Mouse (Mus musculus) midbrain, embryonic 16.5 days (tissue): ENCODE data around the gene Fbxl20. TPM values are rescaled to one million over a fixed set of nuclear protein-coding genes. Genes with fewer than 3 reads are reported as not detected.

ENCODE experiments used
- ATAC-seq: fragments of 200-750 bp; cut with Nextera tagmentation; 2 replicates; pipeline ENCODE4 v1.8.0; 2017; ENCODE audit warnings: moderate TSS enrichment
- H3K27ac ChIP-seq: fragments of 300-500 bp; sonication (generic); 2 replicates; pipeline ENCODE4 v1.5.1; 2014; ENCODE audit warnings: mild to moderate bottlenecking, low read length, mixed read lengths
- H3K27me3 ChIP-seq: fragments of 300-500 bp; sonication (generic); 2 replicates; pipeline ENCODE4 v1.6.1; 2014; ENCODE audit warnings: low read depth, low read length, mixed read lengths; ENCODE audit not compliant: control insufficient read depth, insufficient read depth
- H3K36me3 ChIP-seq: fragments of 300-500 bp; sonication (generic); 2 replicates; pipeline ENCODE4 v1.6.1; 2014; ENCODE audit warnings: mild to moderate bottlenecking, low read length, moderate library complexity, mixed read lengths; ENCODE audit not compliant: control insufficient read depth, insufficient read depth
- H3K4me1 ChIP-seq: fragments of 300-500 bp; sonication (generic); 2 replicates; pipeline ENCODE4 v1.6.1; 2014; ENCODE audit warnings: mild to moderate bottlenecking, low read length, mixed read lengths; ENCODE audit not compliant: control insufficient read depth, insufficient read depth
- H3K4me2 ChIP-seq: fragments of 300-500 bp; sonication (generic); 2 replicates; pipeline ENCODE4 v1.6.1; 2014; ENCODE audit warnings: mild to moderate bottlenecking, low read length, mixed read lengths
- H3K4me3 ChIP-seq: fragments of 300-500 bp; sonication (generic); 2 replicates; pipeline ENCODE4 v1.5.1; 2014; ENCODE audit warnings: low read depth, mild to moderate bottlenecking, low read length, moderate library complexity, mixed read lengths
- H3K9ac ChIP-seq: fragments of 300-500 bp; sonication (generic); 2 replicates; pipeline ENCODE4 v1.6.1; 2014; ENCODE audit warnings: low read depth, low read length, mixed read lengths
- H3K9me3 ChIP-seq: fragments of 300-500 bp; sonication (generic); replicated peaks from 2 replicates; pipeline ENCODE4 v1.6.1; 2014; ENCODE audit warnings: mild to moderate bottlenecking, low read length, mixed read lengths; ENCODE audit not compliant: control insufficient read depth, poor library complexity, severe bottlenecking
- WGBS: fragments of 180-500 bp; shearing (Covaris S2); extraction: QIAGEN DNeasy Blood & Tissue Kit; methylation state at CpG from one replicate; pipeline ENCODE4 v1.1.7; 2014; 5-methylcytosine and 5-hydroxymethylcytosine counted together
- polyA plus RNA-seq: library from polyadenylated mRNA; unstranded; fragments of >200 nt; fragmentation: Nextera tagmentation; extraction: Ambion mirVana; gene quantifications from 2 replicates; pipeline ENCODE4 v1.2.1, GENCODE M21; 2015

The Fbxl20 gene
- polyA plus RNA-seq, 1 experiment from 2014 or later: 25.5 TPM

DNA sequence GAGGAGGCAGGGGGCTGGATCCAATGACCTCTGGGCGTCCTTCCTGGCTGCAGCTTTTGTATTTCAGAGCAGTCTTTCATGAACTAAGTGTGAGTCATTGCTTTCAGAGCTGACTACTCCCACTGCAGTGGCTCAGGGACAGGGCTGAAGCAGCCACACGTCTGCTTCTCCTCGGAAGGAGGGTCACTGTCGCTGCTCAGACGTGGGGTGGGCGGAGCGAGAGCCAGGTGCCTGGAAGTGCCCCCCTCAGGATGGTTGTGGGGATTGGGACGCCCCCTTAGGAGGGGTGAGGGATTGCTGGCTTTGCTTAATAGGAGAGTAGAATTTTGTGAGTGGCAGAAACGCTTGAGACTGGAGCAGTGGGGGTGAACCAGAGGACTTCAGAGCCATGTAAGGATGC, 92.7 kb downstream of the Fbxl20 start:
- Histone ChIP-seq H3K27ac (no peak overlapping the region), H3K4me1 (peaks cover 8% of the 10 kb centered on the region; the same call in 1 of the 2 replicates), H3K9me3 (no peaks in the 10 kb centered on the region), H3K4me2 (no peak overlapping the region), H3K9ac (no peak overlapping the region), H3K27me3 (peaks cover 3% of the 10 kb centered on the region; the same call in 1 of the 2 replicates), H3K36me3 (no peaks in the 10 kb centered on the region), H3K4me3 (no peak overlapping the region)
- ATAC-seq: no peak
- 25% methylated on average over 9 of the region's 9 CpGs for WGBS

DNA sequence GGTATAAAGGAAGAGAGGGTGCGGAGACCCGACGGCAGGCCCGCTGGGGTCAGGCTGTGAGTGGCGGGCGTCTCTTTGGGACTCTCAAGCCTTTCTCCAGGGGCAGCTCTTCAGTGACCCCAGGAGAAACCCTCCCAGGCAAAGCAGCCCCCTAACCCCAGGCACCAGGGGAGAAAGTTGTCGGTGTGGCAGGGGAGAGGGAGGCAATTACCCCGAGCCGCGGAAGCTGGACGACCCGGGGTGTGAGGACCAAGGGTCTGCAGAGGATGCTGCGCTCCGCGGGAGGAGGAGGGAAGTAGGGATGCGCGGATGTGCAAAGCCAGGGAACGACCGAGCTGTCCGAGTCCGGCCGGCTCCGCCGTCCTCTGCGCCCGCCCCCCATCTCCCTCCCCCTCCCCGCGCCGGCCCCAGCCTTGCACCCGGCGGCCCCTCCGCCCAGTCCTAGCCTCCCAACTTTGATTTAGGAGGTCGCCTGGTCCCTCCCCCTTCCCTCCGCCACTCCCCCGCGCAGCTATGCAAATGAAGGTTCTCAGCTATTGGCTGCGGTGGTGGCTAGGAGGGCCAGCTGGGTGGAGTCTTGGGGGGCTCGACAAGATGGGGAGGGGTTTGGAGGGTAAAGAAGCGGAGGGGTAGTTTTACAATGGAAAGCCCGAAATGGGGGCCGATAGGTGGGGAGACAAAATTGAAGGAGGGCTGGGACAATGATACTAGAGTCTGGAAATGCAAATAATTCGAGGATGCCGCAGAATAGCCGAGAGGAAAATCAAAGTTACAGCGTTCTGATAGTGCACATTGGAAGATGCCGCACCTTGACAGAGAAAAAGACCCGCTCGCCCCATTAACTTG, 97.0 kb downstream of the Fbxl20 start, which contains the start of gene Stac2:
Gene Stac2 (minus strand): TSS at position 474 of the 846 bp plus-strand sequence.
- peak; percentile 86 for ATAC-seq
- Histone ChIP-seq H3K27me3 (peaks cover 18% of the 10 kb centered on the region), H3K9ac (peak within 1 kb of the TSS; percentile 60), H3K4me2 (peak within 1 kb of the TSS; percentile 78), H3K27ac (peak within 1 kb of the TSS; percentile 47; the same call in 1 of the 2 replicates), H3K36me3 (no peaks in the 10 kb centered on the region), H3K4me3 (peak within 1 kb of the TSS; percentile 57), H3K9me3 (no peaks in the 10 kb centered on the region), H3K4me1 (peaks cover 3% of the 10 kb centered on the region; the same call in 1 of the 2 replicates)
- under 1% methylated on average over 33 of the region's 48 CpGs for WGBS

GRCm38 (mm10) chr11:98052129-98052988, 97.8 kb downstream of the Fbxl20 start:
- Histone ChIP-seq H3K27ac (peak overlapping the region; percentile 47; the same call in 1 of the 2 replicates), H3K27me3 (peaks cover 18% of the 10 kb centered on the region), H3K4me3 (peak overlapping the region; percentile 57), H3K36me3 (no peaks in the 10 kb centered on the region), H3K4me1 (peaks cover 3% of the 10 kb centered on the region; the same call in 1 of the 2 replicates), H3K9me3 (no peaks in the 10 kb centered on the region), H3K4me2 (peak overlapping the region; percentile 78), H3K9ac (peak overlapping the region; percentile 60)
- ATAC-seq: peak; percentile 55
- under 1% methylated on average over 78 of the region's 83 CpGs for WGBS

GRCm38 (mm10) chr11:98051611-98052128, 98.5 kb downstream of the Fbxl20 start:
- no peak for ATAC-seq
- Histone ChIP-seq H3K4me1 (peaks cover 3% of the 10 kb centered on the region; the same call in 1 of the 2 replicates), H3K4me3 (peak overlapping the region; percentile 57), H3K27me3 (peaks cover 18% of the 10 kb centered on the region), H3K27ac (no peak overlapping the region), H3K9me3 (no peaks in the 10 kb centered on the region), H3K4me2 (peak overlapping the region; percentile 78), H3K9ac (peak overlapping the region; percentile 60; the same call in 1 of the 2 replicates), H3K36me3 (no peaks in the 10 kb centered on the region)
- WGBS: 8% methylated on average over 12 of the region's 12 CpGs

DNA sequence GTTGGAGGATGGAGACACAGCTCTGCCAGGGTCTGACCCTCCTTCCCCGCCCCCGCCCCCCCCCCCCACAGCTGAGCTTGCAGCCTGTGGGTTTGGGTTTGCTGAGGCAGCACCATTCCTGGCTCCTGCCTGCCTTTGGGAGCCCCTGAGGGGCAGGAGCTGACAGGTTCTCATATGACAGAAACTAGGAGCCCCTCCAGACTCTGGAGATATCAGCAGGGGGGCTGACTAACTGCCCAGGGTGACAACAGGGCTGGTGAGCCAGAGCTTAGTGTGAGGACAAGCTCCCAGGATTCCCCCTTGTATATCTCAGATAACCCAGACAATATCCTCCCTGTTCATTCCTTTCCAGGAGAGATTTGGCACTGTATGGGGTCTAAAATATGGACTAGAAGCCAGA, 99.3 kb downstream of the Fbxl20 start:
- no peaks in the 10 kb centered on the region for H3K9me3 ChIP-seq
- H3K4me3 ChIP-seq: no peak overlapping the region
- peaks cover 3% of the 10 kb centered on the region; the same call in 1 of the 2 replicates for H3K4me1 ChIP-seq
- no peaks in the 10 kb centered on the region for H3K36me3 ChIP-seq
- no peak for ATAC-seq
- no peak overlapping the region for H3K27ac ChIP-seq
- no peak overlapping the region for H3K4me2 ChIP-seq
- no peak overlapping the region for H3K9ac ChIP-seq
- peaks cover 18% of the 10 kb centered on the region for H3K27me3 ChIP-seq
- WGBS: no CpG with 5 or more reads among the region's 2 CpGs

DNA sequence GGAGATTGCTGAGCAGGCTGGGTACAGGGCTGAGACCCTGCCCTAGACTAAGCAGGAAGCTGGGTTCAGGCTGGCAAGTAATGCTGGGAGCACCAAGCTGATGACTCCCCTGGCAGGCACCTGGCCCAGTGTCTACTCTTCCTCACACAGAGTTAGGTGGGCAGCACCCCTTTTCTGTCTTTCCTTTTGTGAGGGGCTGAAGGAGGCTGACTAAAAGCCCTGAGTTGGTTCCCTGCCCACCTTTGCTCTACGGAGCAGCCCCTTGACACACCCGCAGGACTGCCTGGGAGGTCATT, 99.7 kb downstream of the Fbxl20 start:
- Histone ChIP-seq H3K27ac (no peak overlapping the region), H3K4me1 (peaks cover 3% of the 10 kb centered on the region; the same call in 1 of the 2 replicates), H3K36me3 (no peaks in the 10 kb centered on the region), H3K9me3 (no peaks in the 10 kb centered on the region), H3K9ac (no peak overlapping the region), H3K27me3 (peaks cover 18% of the 10 kb centered on the region), H3K4me2 (no peak overlapping the region), H3K4me3 (no peak overlapping the region)
- 3% methylated on average over 2 of the region's 2 CpGs for WGBS
- ATAC-seq: no peak

GRCm38 (mm10) chr11:98049672-98050519, 100.3 kb downstream of the Fbxl20 start:
- H3K9ac ChIP-seq: no peak overlapping the region
- H3K27me3 ChIP-seq: peaks cover 18% of the 10 kb centered on the region
- H3K4me3 ChIP-seq: no peak overlapping the region
- H3K4me1 ChIP-seq: peaks cover 3% of the 10 kb centered on the region; the same call in 1 of the 2 replicates
- no peaks in the 10 kb centered on the region for H3K36me3 ChIP-seq
- 72% methylated on average over 14 of the region's 14 CpGs for WGBS
- no peak overlapping the region for H3K27ac ChIP-seq
- no peak overlapping the region for H3K4me2 ChIP-seq
- no peak for ATAC-seq
- H3K9me3 ChIP-seq: no peaks in the 10 kb centered on the region

DNA sequence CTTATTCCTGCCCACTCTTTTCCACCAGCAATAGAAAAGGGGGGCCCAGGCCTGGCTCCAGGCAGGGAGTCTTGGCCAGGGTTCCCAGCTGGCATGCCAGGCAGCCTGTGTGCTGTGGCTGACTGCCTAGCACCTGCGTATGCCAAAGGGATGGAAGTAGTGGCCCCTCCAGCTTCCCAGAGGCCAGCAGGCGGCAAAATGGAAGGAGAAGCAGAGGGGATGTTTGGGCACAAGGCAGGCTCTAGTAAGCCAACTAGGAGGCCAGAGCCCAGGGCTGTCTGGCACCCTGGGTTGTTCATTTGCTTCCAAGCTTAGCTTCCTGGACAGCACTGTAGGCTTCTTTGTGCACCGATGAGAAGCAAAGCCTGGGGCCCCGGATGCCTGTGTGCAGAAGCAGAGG, 102.5 kb downstream of the Fbxl20 start:
- Histone ChIP-seq H3K36me3 (no peaks in the 10 kb centered on the region), H3K4me1 (no peaks in the 10 kb centered on the region), H3K27me3 (peaks cover 15% of the 10 kb centered on the region), H3K4me2 (no peak overlapping the region), H3K9me3 (no peaks in the 10 kb centered on the region), H3K9ac (no peak overlapping the region), H3K4me3 (no peak overlapping the region), H3K27ac (no peak overlapping the region)
- WGBS: 66% methylated on average over 4 of the region's 4 CpGs
- peak; percentile 36; the same call in 1 of the 2 replicates for ATAC-seq
